Mouse (Mus musculus): ENCODE measurements around the gene Htt. TPM values are rescaled to one million over a fixed set of nuclear protein-coding genes. Genes with fewer than 3 reads are reported as not detected.
"Not testable (repeated sequence)": the region's sequence is repeated elsewhere in the genome, so short reads cannot be mapped to it uniquely, and the experiment has no call there.

The Htt gene
- 10 to 100 TPM; 63.5 to 69.8 TPM for total RNA-seq (2021)
- long read RNA-seq, partial matches to known transcripts = 5 of 5 reads
- long read RNA-seq, other reads (novel, unspliced or antisense) = 0 of 5 reads

DNA sequence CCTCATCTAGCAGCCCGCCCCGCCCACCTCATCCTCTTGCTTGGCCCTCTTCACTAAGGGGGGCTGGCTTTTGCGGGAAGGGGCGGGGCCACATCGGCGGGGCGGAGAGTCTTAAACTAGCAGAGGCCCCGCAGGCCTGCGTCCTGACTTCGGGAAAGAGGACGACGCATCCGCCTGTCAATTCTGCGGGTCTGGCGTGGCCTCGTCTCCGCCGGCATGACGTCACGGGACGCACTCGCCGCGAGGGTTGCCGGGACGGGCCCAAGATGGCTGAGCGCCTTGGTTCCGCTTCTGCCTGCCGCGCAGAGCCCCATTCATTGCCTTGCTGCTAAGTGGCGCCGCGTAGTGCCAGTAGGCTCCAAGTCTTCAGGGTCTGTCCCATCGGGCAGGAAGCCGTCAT is at the start of gene Htt:
Gene Htt (plus strand): TSS at position 232 of the 400 bp plus-strand sequence.
- DNase-seq (ENCODE audit: low spot score in 2 of 2) = peak; percentile 96 to 97

- not testable (repeated sequence) for DNase-seq (ENCODE audit: low spot score in 2 of 2)
Observed at GRCm38 (mm10) chr5:34714371-34714770, 47.2 kb upstream of the Htt start.

DNA sequence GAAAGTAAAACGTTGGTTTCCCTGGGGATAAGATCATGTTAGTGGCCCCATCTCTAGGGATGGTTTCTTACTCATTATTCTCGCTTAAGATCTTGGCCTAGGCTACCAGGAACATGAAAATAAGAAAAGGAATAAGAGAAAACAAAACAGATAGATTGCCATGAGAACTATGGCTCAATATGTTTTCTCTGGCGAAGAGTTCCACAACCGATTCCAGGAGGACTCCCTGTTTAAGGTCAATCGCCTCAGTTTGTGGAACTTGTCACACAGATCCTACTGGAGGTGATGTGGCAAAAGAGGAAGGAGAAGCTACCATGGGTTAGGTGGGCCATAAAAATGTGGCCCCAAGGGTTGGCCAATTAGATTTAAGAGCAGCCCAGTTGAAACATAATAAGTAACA is 46.7 kb upstream of the Htt start:
- no peak for DNase-seq (ENCODE audit: low spot score in 2 of 2)

GRCm38 (mm10) chr5:34729141-34729540 is 32.4 kb upstream of the Htt start:
- peak; percentile 9 to 14 for DNase-seq (ENCODE audit: low spot score in 2 of 2)

DNA sequence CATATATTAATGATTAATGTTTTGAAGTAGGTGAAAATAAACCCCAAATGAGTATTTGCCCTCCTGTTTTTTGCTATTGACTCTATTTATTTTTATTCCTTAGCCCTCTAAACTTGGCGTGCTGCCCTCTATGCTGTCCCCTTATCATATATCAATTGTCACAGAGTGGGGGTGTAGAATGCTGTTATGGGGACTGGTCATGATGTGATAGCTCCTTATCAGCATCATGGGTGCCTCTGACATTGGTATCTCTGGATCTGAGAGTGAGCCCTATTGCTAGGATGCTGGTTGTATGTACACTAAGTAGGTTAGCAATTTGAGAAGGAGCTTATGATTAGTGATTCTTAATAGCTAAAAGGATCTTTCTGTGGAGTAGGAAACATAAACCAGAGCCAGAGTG is 31.3 kb upstream of the Htt start:
- no peak for DNase-seq (ENCODE audit: low spot score in 2 of 2)

DNA sequence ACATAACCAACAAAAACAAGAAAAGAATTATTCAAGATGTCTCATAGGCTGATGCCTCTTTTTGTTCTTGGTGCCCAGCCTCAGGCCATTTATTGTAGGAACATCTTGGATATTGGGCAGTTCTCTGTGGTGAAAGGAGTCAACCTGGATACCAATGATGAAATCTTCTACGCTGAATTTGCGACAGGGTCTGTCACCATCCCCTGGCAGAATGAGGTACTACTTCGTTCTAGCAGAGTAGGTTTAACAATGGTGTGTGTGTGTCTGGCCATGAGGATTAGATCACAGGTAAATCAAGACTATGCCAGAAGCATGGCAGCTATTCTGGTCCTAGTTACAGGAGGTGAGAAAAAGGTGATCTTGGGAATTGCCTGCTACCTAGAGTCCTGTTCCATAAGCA is 10.1 kb upstream of the Htt start:
- DNase-seq (ENCODE audit: low spot score in 2 of 2) = no peak

GRCm38 (mm10) chr5:34758762-34759161 is 2.8 kb upstream of the Htt start:
- no peak for DNase-seq (ENCODE audit: low spot score in 2 of 2)

- DNase-seq (ENCODE audit: low spot score in 2 of 2) = peak in 1 of 2 experiments; percentile 33
Observed at GRCm38 (mm10) chr5:34760850-34761508, 561 bp upstream of the Htt start.

DNA sequence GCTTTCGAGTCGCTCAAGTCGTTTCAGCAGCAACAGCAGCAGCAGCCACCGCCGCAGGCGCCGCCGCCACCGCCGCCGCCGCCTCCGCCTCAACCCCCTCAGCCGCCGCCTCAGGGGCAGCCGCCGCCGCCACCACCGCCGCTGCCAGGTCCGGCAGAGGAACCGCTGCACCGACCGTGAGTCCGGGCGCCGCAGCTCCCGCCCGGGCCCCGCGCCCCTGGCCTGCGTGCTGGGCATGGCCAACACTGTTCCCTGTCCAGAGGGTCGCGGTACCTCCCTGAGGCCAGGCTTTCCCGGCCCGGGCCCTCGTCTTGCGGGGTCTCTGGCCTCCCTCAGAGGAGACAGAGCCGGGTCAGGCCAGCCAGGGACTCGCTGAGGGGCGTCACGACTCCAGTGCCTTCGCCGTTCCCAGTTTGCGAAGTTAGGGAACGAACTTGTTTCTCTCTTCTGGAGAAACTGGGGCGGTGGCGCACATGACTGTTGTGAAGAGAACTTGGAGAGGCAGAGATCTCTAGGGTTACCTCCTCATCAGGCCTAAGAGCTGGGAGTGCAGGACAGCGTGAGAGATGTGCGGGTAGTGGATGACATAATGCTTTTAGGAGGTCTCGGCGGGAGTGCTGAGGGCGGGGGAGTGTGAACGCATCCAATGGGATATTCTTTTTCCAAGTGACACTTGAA is 533 bp downstream of the Htt start:
- peak; percentile 40 to 56 for DNase-seq (ENCODE audit: low spot score in 2 of 2)

- DNase-seq (ENCODE audit: low spot score in 2 of 2) = no peak
Observed at GRCm38 (mm10) chr5:34771818-34772217, 10.3 kb downstream of the Htt start.

GRCm38 (mm10) chr5:34772696-34773245 is 11.2 kb downstream of the Htt start:
- no peak for DNase-seq (ENCODE audit: low spot score in 2 of 2)

DNA sequence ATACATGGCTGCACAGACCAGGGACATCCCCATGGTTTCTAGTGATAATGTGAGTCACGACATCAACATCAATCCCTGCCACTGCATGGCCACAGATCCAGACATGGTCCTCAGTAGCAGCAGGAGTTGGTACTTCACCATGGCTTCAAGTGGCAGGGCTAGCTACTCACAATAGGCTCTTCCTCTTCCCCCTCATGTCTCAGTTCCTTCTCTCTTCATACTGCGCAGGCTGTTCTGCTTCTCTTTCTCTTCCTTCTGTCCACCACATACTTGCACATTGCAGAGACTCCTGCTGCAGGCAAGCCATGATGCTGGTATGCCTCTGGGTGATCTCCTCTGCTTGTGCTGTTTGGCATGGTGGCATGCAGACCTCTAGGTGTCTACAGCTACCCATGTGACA is 11.9 kb downstream of the Htt start:
- no peak for DNase-seq (ENCODE audit: low spot score in 2 of 2)

DNA sequence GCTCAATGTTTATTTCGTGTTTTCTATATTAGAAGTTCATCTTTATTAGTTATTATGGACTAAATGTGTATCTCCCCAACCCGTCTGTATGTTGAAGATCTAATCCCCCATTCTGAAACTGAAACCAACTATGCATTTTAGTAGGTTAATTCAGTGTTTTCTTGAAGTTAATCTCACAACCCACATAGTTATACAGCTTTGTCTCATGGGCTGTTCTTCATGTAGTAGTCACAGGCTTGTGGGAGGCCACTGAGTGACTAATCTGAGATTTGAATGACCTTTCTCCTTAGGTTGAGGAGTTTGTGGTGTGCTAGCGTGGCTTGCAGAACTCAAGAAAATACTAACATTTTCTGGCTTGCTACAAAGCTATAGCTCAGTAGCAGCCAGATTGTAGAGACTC is 23.5 kb downstream of the Htt start:
- DNase-seq (ENCODE audit: low spot score in 2 of 2) = no peak

- DNase-seq (ENCODE audit: low spot score in 2 of 2) = no peak
Observed at GRCm38 (mm10) chr5:34791141-34791540, 29.6 kb downstream of the Htt start.

DNA sequence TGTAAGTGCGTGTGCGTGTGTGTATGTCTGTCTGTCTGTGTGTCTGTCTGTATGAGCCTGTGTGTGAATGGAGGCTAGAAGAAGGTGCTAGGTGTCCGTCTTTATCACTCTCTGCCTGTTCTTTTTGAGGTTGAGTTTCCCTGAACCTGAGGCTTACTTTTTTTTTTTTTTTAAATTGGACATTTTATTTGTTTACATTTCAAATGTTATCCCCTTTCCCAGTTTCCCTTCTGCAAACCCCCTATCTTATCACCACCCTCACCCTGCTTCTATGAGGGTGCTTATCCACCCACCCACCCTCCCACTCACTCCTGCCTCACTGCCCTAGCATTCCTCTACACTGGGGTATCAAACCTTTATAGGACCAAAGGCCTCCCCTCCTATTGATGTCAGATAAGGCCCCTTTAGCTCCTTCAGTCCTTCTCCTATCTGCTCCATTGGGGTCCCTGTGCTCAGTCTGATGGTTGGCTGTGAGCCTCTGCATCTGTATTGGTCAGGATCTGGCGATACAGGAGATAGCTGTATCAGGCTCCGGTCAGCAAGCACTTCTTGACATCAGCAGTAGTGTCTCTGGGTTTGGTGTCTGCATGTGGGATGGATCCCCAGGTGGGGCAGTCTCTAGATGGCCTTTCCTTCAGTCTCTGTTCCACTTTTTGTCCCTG is 38.9 kb downstream of the Htt start:
- DNase-seq (ENCODE audit: low spot score in 2 of 2) = no peak

- DNase-seq (ENCODE audit: low spot score in 2 of 2) = no peak
Observed at GRCm38 (mm10) chr5:34806038-34806437, 44.5 kb downstream of the Htt start.

GRCm38 (mm10) chr5:34822431-34823149 is 61.0 kb downstream of the Htt start:
- no peak for DNase-seq (ENCODE audit: low spot score in 2 of 2)

- DNase-seq (ENCODE audit: low spot score in 2 of 2) = no peak
Observed at GRCm38 (mm10) chr5:34854079-34854478, 92.5 kb downstream of the Htt start.

DNA sequence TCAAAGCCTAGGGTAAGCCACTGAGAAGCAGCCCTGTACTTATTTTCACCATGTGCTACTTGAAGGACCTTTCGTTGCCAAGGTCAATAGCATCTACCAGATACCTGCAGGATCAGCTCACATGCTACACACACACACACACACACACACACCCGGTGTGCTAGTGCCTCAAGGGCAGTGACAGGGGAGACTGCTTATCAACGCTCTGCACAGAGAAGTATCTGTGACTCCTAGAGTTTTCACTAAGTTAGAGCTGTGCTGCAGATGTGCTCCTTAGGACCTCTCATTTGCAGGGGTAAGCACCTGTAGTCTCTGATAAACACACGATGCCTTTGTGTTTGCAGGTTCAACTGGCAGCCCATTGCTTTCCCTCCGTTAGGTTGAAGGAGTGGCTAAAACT is 103.8 kb downstream of the Htt start:
- DNase-seq (ENCODE audit: low spot score in 2 of 2) = no peak

DNA sequence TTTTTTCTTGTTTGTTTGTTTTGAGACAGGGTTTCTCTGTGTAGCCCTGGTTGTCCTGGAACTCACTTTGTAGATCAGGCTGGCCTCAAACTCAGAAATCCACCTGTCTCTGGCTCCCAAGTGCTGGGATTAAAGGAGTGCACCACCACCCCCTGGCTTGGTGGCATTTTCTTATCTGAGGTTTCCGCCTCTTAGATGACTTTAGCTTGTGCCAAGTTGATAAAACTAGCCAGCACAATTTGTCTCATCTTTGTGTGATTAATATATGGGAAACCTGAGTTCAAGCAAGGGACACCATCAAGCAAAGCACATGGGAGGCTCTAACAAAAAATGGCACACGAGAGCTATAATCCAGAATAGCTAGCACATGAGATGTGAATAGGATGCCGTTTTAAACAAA is 118.8 kb downstream of the Htt start:
- not testable (repeated sequence) for DNase-seq (ENCODE audit: low spot score in 2 of 2)

- no peak for DNase-seq (ENCODE audit: low spot score in 2 of 2)
Observed at GRCm38 (mm10) chr5:34881023-34881422, 119.5 kb downstream of the Htt start.
